Mouse (Mus musculus): Measurements from ENCODE around the gene Dhrs7b. TPM values are rescaled to one million over a fixed set of nuclear protein-coding genes. Genes with fewer than 3 reads are reported as not detected.
"Not testable (repeated sequence)": the region's sequence is repeated elsewhere in the genome, so short reads cannot be mapped to it uniquely, and the experiment has no call there.

The Dhrs7b gene
- polyA plus RNA-seq, 1 experiment: 16.2 TPM

GRCm38 (mm10) chr11:60856587-60856986 is 26.2 kb downstream of the Dhrs7b start:
- TF ChIP-seq POLR2A (IDR thresholded peaks at IDR 0.05; ENCODE audit: borderline replicate concordance, extremely low read depth, insufficient read depth, insufficient read length, poor library complexity, severe bottlenecking) (no peak), CTCF (IDR thresholded peaks at IDR 0.05; ENCODE audit: borderline replicate concordance, extremely low read depth, insufficient read depth, insufficient read length) (no peak)
- DNase-seq (ENCODE audit: low read depth): no peak

GRCm38 (mm10) chr11:60861993-60862392 is 31.6 kb downstream of the Dhrs7b start:
- TF ChIP-seq POLR2A (IDR thresholded peaks at IDR 0.05; ENCODE audit: borderline replicate concordance, extremely low read depth, insufficient read depth, insufficient read length, poor library complexity, severe bottlenecking): no peak
- TF ChIP-seq CTCF (IDR thresholded peaks at IDR 0.05; ENCODE audit: borderline replicate concordance, extremely low read depth, insufficient read depth, insufficient read length): no peak
- DNase-seq (ENCODE audit: low read depth): no peak

- no peak for DNase-seq (ENCODE audit: low read depth)
- TF ChIP-seq CTCF (IDR thresholded peaks at IDR 0.05; ENCODE audit: borderline replicate concordance, extremely low read depth, insufficient read depth, insufficient read length): no peak
- no peak for TF ChIP-seq POLR2A (IDR thresholded peaks at IDR 0.05; ENCODE audit: borderline replicate concordance, extremely low read depth, insufficient read depth, insufficient read length, poor library complexity, severe bottlenecking)
These were observed 32.8 kb downstream of the Dhrs7b start for GRCm38 (mm10) chr11:60863196-60863595.

GRCm38 (mm10) chr11:60864166-60864565 is 33.7 kb downstream of the Dhrs7b start:
- no peak for DNase-seq (ENCODE audit: low read depth)
- TF ChIP-seq POLR2A (IDR thresholded peaks at IDR 0.05; ENCODE audit: borderline replicate concordance, extremely low read depth, insufficient read depth, insufficient read length, poor library complexity, severe bottlenecking) (no peak), CTCF (IDR thresholded peaks at IDR 0.05; ENCODE audit: borderline replicate concordance, extremely low read depth, insufficient read depth, insufficient read length) (no peak)

- no peak for DNase-seq (ENCODE audit: low read depth)
- TF ChIP-seq CTCF (IDR thresholded peaks at IDR 0.05; ENCODE audit: borderline replicate concordance, extremely low read depth, insufficient read depth, insufficient read length): no peak
- TF ChIP-seq POLR2A (IDR thresholded peaks at IDR 0.05; ENCODE audit: borderline replicate concordance, extremely low read depth, insufficient read depth, insufficient read length, poor library complexity, severe bottlenecking): no peak
These were observed 34.5 kb downstream of the Dhrs7b start for GRCm38 (mm10) chr11:60864916-60865315.

- no peak for DNase-seq (ENCODE audit: low read depth)
- TF ChIP-seq CTCF (IDR thresholded peaks at IDR 0.05; ENCODE audit: borderline replicate concordance, extremely low read depth, insufficient read depth, insufficient read length) (no peak), POLR2A (IDR thresholded peaks at IDR 0.05; ENCODE audit: borderline replicate concordance, extremely low read depth, insufficient read depth, insufficient read length, poor library complexity, severe bottlenecking) (no peak)
These were observed 35.6 kb downstream of the Dhrs7b start for GRCm38 (mm10) chr11:60866021-60866420.

- DNase-seq (ENCODE audit: low read depth): no peak
These were observed 37.0 kb downstream of the Dhrs7b start for GRCm38 (mm10) chr11:60867456-60867855.

GRCm38 (mm10) chr11:60867904-60868303 is 37.5 kb downstream of the Dhrs7b start:
- TF ChIP-seq CTCF (IDR thresholded peaks at IDR 0.05; ENCODE audit: borderline replicate concordance, extremely low read depth, insufficient read depth, insufficient read length): no peak
- TF ChIP-seq POLR2A (IDR thresholded peaks at IDR 0.05; ENCODE audit: borderline replicate concordance, extremely low read depth, insufficient read depth, insufficient read length, poor library complexity, severe bottlenecking): no peak
- DNase-seq (ENCODE audit: low read depth): peak; percentile 13

More at GRCm38 (mm10) chr11:60867456-60867855, 37.0 kb downstream of the Dhrs7b start:
- TF ChIP-seq POLR2A (IDR thresholded peaks at IDR 0.05; ENCODE audit: borderline replicate concordance, extremely low read depth, insufficient read depth, insufficient read length, poor library complexity, severe bottlenecking): no peak
- no peak for TF ChIP-seq CTCF (IDR thresholded peaks at IDR 0.05; ENCODE audit: borderline replicate concordance, extremely low read depth, insufficient read depth, insufficient read length)

- DNase-seq (ENCODE audit: low read depth): not testable (repeated sequence)
These were observed 39.0 kb downstream of the Dhrs7b start for GRCm38 (mm10) chr11:60869471-60869870.

- DNase-seq (ENCODE audit: low read depth): no peak
- TF ChIP-seq POLR2A (IDR thresholded peaks at IDR 0.05; ENCODE audit: borderline replicate concordance, extremely low read depth, insufficient read depth, insufficient read length, poor library complexity, severe bottlenecking) (no peak), CTCF (IDR thresholded peaks at IDR 0.05; ENCODE audit: borderline replicate concordance, extremely low read depth, insufficient read depth, insufficient read length) (no peak)
These were observed 41.0 kb downstream of the Dhrs7b start for GRCm38 (mm10) chr11:60871409-60871808.

- DNase-seq (ENCODE audit: low read depth): no peak
- TF ChIP-seq POLR2A (IDR thresholded peaks at IDR 0.05; ENCODE audit: borderline replicate concordance, extremely low read depth, insufficient read depth, insufficient read length, poor library complexity, severe bottlenecking) (no peak), CTCF (IDR thresholded peaks at IDR 0.05; ENCODE audit: borderline replicate concordance, extremely low read depth, insufficient read depth, insufficient read length) (no peak)
These were observed 42.7 kb downstream of the Dhrs7b start for GRCm38 (mm10) chr11:60873101-60873500.

GRCm38 (mm10) chr11:60878056-60878612 is 47.7 kb downstream of the Dhrs7b start:
- DNase-seq (ENCODE audit: low read depth): peak; percentile 69
- TF ChIP-seq CTCF (IDR thresholded peaks at IDR 0.05; ENCODE audit: borderline replicate concordance, extremely low read depth, insufficient read depth, insufficient read length) (no peak), POLR2A (IDR thresholded peaks at IDR 0.05; ENCODE audit: borderline replicate concordance, extremely low read depth, insufficient read depth, insufficient read length, poor library complexity, severe bottlenecking) (no peak)

Data from brain, embryonic 14.5 days (tissue).